Mouse (Mus musculus) embryonic facial prominence, embryonic 15.5 days (tissue): ENCODE results near the gene Aspm. TPM values are rescaled to one million over a fixed set of nuclear protein-coding genes. Genes with fewer than 3 reads are reported as not detected.
"Not testable (repeated sequence)": the region's sequence is repeated elsewhere in the genome, so short reads cannot be mapped to it uniquely, and the experiment has no call there.

ENCODE experiments used
- ATAC-seq: fragments of 200-750 bp; cut with Nextera tagmentation; 2 replicates; pipeline ENCODE4 v1.8.0; 2017; ENCODE audit warnings: low read depth, moderate TSS enrichment; ENCODE audit not compliant: insufficient number of reproducible peaks, low FRiP score, low TSS enrichment
- H3K27ac ChIP-seq: fragments of 300-500 bp; sonication (generic); replicated peaks from 2 replicates; pipeline ENCODE4 v1.5.1; 2015; ENCODE audit warnings: mild to moderate bottlenecking, inconsistent platforms
- H3K27me3 ChIP-seq: fragments of 300-500 bp; sonication (generic); 2 replicates; pipeline ENCODE4 v1.6.1; 2015; ENCODE audit warnings: inconsistent platforms
- H3K36me3 ChIP-seq: fragments of 300-500 bp; sonication (generic); 2 replicates; pipeline ENCODE4 v1.6.1; 2015; ENCODE audit warnings: mild to moderate bottlenecking, inconsistent platforms
- H3K4me1 ChIP-seq: fragments of 300-500 bp; sonication (generic); 2 replicates; pipeline ENCODE4 v1.6.1; 2015; ENCODE audit warnings: inconsistent platforms
- H3K4me2 ChIP-seq: fragments of 300-500 bp; sonication (generic); replicated peaks from 2 replicates; pipeline ENCODE4 v1.6.1; 2015; ENCODE audit warnings: mild to moderate bottlenecking, inconsistent platforms
- H3K4me3 ChIP-seq: fragments of 300-500 bp; sonication (generic); replicated peaks from 2 replicates; pipeline ENCODE4 v1.5.1; 2015; ENCODE audit warnings: mild to moderate bottlenecking, inconsistent platforms
- H3K9ac ChIP-seq: fragments of 300-500 bp; sonication (generic); 2 replicates; pipeline ENCODE4 v1.6.1; 2015; ENCODE audit warnings: inconsistent platforms
- H3K9me3 ChIP-seq: fragments of 300-500 bp; sonication (generic); replicated peaks from 2 replicates; pipeline ENCODE4 v1.6.1; 2016; ENCODE audit warnings: inconsistent platforms
- WGBS: fragments of 180-500 bp; shearing (Covaris S2); methylation state at CpG from one replicate; pipeline ENCODE4 v1.1.7; 2015; 5-methylcytosine and 5-hydroxymethylcytosine counted together
- polyA plus RNA-seq: library from polyadenylated mRNA; unstranded; fragments of >200 nt; fragmentation: Nextera tagmentation; extraction: Ambion mirVana; gene quantifications from 2 replicates; pipeline ENCODE4 v1.2.1, GENCODE M21; 2015

The Aspm gene
- 10.6 and 12.1 TPM in 2 replicates for polyA plus RNA-seq

GRCm38 (mm10) chr1:139454340-139455225 lies at the start of gene Aspm:
Aspm (plus strand) TSS chr1:139454772.
- WGBS, result under 1% methylated on average over 65 of the region's 65 CpGs
- no peak within 1 kb of the TSS; the same call in 1 of the 2 replicates for H3K27ac ChIP-seq

DNA sequence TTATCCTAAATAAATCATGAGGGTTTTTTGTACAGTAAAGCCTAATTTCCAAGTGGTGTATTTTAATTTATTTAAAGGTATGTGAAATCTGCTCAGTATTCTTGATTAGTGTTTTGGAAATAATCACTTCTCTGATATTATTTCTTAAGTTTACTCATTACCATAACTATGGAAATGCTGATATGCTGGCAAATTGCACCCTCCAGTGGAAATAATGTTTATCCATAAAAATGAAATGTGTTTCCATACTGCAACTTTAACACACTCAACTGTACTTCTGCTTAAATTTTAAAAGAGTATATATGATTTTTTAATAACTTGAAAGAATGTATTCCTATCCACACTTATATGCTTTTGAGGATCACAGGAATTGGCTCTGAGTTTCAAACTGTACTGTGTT lies 48.8 kb upstream of the Aspm start:
- Histone ChIP-seq H3K9ac (no peak overlapping the region), H3K4me1 (no peaks in the 10 kb centered on the region), H3K9me3 (no peaks in the 10 kb centered on the region), H3K4me2 (no peak overlapping the region), H3K27ac (no peak overlapping the region), H3K36me3 (no peaks in the 10 kb centered on the region), H3K4me3 (no peak overlapping the region), H3K27me3 (no peaks in the 10 kb centered on the region)
- ATAC-seq, result no peak

More at GRCm38 (mm10) chr1:139454340-139455225, at the start of gene Aspm:
- ATAC-seq, result peak; percentile 98
- H3K9ac ChIP-seq, result peak within 1 kb of the TSS; percentile 52
- peaks cover 12% of the 10 kb centered on the region; the same call in 1 of the 2 replicates for H3K36me3 ChIP-seq
- peak within 1 kb of the TSS; percentile 68 for H3K4me3 ChIP-seq
- H3K4me2 ChIP-seq, result peak within 1 kb of the TSS; percentile 95
- peaks cover 13% of the 10 kb centered on the region for H3K4me1 ChIP-seq
- no peaks in the 10 kb centered on the region for H3K27me3 ChIP-seq
- no peaks in the 10 kb centered on the region for H3K9me3 ChIP-seq

DNA sequence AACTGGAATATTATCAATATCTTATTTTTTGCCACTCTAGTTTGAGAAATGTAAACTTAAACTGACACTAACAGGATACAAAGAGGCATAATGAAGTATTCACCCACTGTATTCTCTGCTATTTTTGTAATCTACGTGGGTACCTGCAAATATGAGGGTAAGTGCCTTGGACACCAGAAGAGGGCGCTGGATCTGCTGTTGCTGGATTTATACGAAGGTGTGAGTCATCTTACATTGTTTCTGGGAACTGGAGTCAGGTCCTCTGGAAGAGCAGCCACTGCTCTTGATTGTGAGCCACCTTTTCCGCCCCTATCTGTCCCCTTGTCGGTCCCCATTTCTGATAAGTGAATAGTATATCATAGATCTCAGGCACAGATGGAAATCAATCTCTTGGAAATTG lies 46.9 kb upstream of the Aspm start:
- H3K36me3 ChIP-seq, result no peaks in the 10 kb centered on the region
- no peak overlapping the region for H3K4me3 ChIP-seq
- no peak for ATAC-seq
- H3K4me2 ChIP-seq, result no peak overlapping the region
- no peak overlapping the region for H3K27ac ChIP-seq
- no peaks in the 10 kb centered on the region for H3K4me1 ChIP-seq
- no peaks in the 10 kb centered on the region for H3K27me3 ChIP-seq
- WGBS, result 54% methylated on average over 5 of the region's 5 CpGs
- no peak overlapping the region for H3K9ac ChIP-seq
- no peaks in the 10 kb centered on the region for H3K9me3 ChIP-seq

DNA sequence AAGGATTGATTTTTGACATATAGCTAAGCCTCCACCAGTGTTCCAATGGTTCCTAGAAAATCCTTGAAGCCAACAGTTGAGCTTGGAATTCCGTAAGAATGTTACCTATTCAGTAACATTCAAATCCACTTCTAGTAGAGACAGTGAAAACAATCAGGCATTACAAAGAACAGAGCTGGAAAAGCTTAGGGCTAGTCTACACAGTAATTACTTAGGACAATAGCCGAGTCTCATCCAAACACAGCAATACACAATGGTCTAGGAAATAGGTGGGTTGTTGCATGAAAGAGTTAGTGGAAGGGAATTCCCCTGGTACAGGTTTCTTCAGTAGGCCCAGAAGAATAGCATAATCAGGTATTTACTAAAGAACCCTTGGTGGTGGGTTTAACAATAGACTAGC lies 42.2 kb upstream of the Aspm start:
- not testable (repeated sequence) for ATAC-seq, H3K9me3 ChIP-seq, H3K4me2 ChIP-seq, H3K27ac ChIP-seq, H3K27me3 ChIP-seq, H3K9ac ChIP-seq, H3K36me3 ChIP-seq, H3K4me3 ChIP-seq, H3K4me1 ChIP-seq
- WGBS, result 83% methylated on average over 2 of the region's 2 CpGs

- no peak for ATAC-seq
- no peaks in the 10 kb centered on the region for H3K4me1 ChIP-seq
- H3K9ac ChIP-seq, result no peak overlapping the region
- H3K27ac ChIP-seq, result no peak overlapping the region
- H3K9me3 ChIP-seq, result no peaks in the 10 kb centered on the region
- 73% methylated on average over 3 of the region's 3 CpGs for WGBS
- no peak overlapping the region for H3K4me3 ChIP-seq
- no peak overlapping the region for H3K4me2 ChIP-seq
- H3K27me3 ChIP-seq, result no peaks in the 10 kb centered on the region
- no peaks in the 10 kb centered on the region for H3K36me3 ChIP-seq
Measured at GRCm38 (mm10) chr1:139413465-139413864, 41.1 kb upstream of the Aspm start.

DNA sequence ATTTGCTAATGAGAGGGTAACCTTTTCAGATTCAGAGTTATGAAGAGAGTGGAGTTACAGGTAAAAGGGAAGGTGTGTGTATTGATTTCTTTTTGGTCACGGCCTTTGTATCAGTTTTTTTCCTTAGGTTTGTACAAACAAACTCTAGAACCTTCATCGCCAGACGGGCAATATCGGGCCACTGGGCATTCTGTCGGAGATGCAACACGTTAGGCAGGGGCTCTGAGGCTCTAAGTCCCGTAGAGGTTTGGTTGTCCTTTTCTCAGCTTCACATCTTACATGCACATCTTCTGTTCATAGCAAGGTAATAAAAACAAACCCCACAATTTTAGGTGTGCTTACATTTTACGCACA lies 33.1 kb upstream of the Aspm start:
- Histone ChIP-seq H3K4me1 (peaks cover 28% of the 10 kb centered on the region), H3K4me3 (peak overlapping the region; percentile 71), H3K9me3 (no peaks in the 10 kb centered on the region), H3K27ac (peak overlapping the region; percentile 88), H3K4me2 (peak overlapping the region; percentile 62), H3K9ac (peak overlapping the region; percentile 73), H3K27me3 (no peaks in the 10 kb centered on the region), H3K36me3 (no peaks in the 10 kb centered on the region)
- ATAC-seq, result no peak
- WGBS, result 5% methylated on average over 8 of the region's 8 CpGs

- no peaks in the 10 kb centered on the region for H3K9me3 ChIP-seq
- H3K4me1 ChIP-seq, result peaks cover 28% of the 10 kb centered on the region
- peak within 1 kb of the TSS; percentile 71 for H3K4me3 ChIP-seq
- H3K27ac ChIP-seq, result peak within 1 kb of the TSS; percentile 88
- WGBS, result under 1% methylated on average over 76 of the region's 88 CpGs
- ATAC-seq, result peak; percentile 97
- peak within 1 kb of the TSS; percentile 73 for H3K9ac ChIP-seq
- H3K36me3 ChIP-seq, result no peaks in the 10 kb centered on the region
- H3K4me2 ChIP-seq, result peak within 1 kb of the TSS; percentile 62
- no peaks in the 10 kb centered on the region for H3K27me3 ChIP-seq
Measured at GRCm38 (mm10) chr1:139421875-139422791, 32.4 kb upstream of the Aspm start, which contains the start of gene Zbtb41. Zbtb41 (plus strand) TSS chr1:139422288.

DNA sequence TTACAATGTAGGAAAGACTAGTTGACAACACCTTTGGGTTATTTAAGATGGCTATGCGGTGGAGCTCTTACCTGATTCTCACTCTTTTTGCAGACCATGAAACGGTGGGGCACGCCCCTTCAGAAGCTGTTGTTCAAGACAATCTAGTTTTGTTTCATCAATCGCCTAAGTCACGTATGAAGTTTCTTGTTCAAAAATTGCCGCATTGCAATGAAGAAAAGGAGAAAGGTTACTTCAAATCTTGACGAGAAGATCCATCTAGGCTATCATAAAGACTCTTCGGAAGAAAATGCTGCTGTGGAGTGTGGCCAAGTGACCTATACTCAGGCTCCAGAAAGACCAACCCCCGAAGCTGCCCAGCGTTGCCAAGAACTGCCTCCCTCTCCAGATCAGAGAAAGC lies 31.6 kb upstream of the Aspm start:
- Histone ChIP-seq H3K36me3 (no peaks in the 10 kb centered on the region), H3K27me3 (no peaks in the 10 kb centered on the region), H3K4me3 (peak overlapping the region; percentile 71), H3K4me1 (peaks cover 28% of the 10 kb centered on the region), H3K9me3 (no peaks in the 10 kb centered on the region), H3K9ac (peak overlapping the region; percentile 73; the same call in 1 of the 2 replicates), H3K27ac (peak overlapping the region; percentile 88), H3K4me2 (peak overlapping the region; percentile 62)
- 12% methylated on average over 10 of the region's 10 CpGs for WGBS
- no peak for ATAC-seq

DNA sequence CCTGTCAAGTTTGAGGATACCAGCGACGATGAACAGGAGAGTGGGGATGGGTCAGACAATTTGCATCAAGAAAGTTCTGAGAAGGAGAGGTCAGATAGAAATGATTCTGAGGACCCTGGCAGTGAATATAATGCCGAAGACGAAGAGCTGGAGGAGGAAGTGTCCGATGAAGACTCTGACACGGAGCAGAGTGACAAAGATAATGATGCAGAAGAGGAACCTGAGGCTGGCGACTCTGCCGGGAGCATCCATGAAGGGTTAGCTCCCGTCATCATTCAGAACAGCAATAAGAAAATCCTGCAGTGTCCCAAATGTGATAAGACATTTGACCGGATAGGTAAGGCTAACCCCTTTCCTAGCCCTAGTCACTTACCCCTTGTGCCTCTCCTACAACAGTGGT lies 30.6 kb upstream of the Aspm start:
- Histone ChIP-seq H3K9ac (no peak overlapping the region), H3K4me1 (peaks cover 28% of the 10 kb centered on the region), H3K27ac (no peak overlapping the region), H3K27me3 (no peaks in the 10 kb centered on the region), H3K9me3 (no peaks in the 10 kb centered on the region), H3K4me3 (peak overlapping the region; percentile 71), H3K36me3 (0 out of 2 replicates have a peak, but pooled peaks cover under 1% of the 10 kb centered on the region), H3K4me2 (peak overlapping the region; percentile 62)
- 56% methylated on average over 10 of the region's 10 CpGs for WGBS
- ATAC-seq, result no peak

GRCm38 (mm10) chr1:139425006-139425405 lies 29.6 kb upstream of the Aspm start:
- peak overlapping the region; percentile 13 for H3K4me3 ChIP-seq
- no peak for ATAC-seq
- peaks cover 9% of the 10 kb centered on the region for H3K36me3 ChIP-seq
- H3K9ac ChIP-seq, result no peak overlapping the region
- H3K9me3 ChIP-seq, result no peaks in the 10 kb centered on the region
- no peak overlapping the region for H3K27ac ChIP-seq
- H3K4me2 ChIP-seq, result peak overlapping the region; percentile 29
- H3K4me1 ChIP-seq, result peaks cover 28% of the 10 kb centered on the region
- H3K27me3 ChIP-seq, result no peaks in the 10 kb centered on the region
- 44% methylated on average over 3 of the region's 3 CpGs for WGBS

DNA sequence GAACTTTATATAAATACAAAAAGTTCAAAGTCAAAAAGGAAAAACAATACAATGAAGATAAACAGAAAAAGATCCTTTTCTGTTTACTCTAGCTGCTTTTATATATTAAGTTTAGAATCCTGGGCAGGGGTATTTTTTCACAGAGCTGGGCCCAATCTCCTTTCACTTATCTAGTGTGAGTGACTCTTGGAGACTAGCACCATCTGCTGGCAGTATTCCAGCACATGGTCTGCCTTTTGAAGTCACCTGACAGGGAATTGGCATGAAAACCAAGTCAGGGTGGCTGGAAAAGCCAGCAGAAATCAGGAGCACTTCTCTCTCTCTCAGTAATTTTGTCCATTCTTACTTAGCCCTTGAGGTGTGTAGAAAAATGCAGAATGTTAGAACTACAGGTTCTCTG lies 16.2 kb upstream of the Aspm start:
- no peak overlapping the region for H3K27ac ChIP-seq
- H3K4me1 ChIP-seq, result no peaks in the 10 kb centered on the region
- no peak for ATAC-seq
- H3K27me3 ChIP-seq, result no peaks in the 10 kb centered on the region
- no peak overlapping the region for H3K9ac ChIP-seq
- H3K4me3 ChIP-seq, result no peak overlapping the region
- H3K36me3 ChIP-seq, result peaks cover 40% of the 10 kb centered on the region
- no peaks in the 10 kb centered on the region for H3K9me3 ChIP-seq
- H3K4me2 ChIP-seq, result no peak overlapping the region
